Mouse (Mus musculus) lung, adult 2 months (tissue): ENCODE measurements around the gene Hist3h2a. TPM values are rescaled to one million over a fixed set of nuclear protein-coding genes. Genes with fewer than 3 reads are reported as not detected.

ENCODE experiments used
- DNase-seq: peaks from one replicate; pipeline ENCODE4 v3.0.0; 2022
- H3K4me1 ChIP-seq: fragments of 200-500 bp; 2 replicates; pipeline ENCODE4 v1.6.1; 2011; ENCODE audit warnings: low read length; ENCODE audit not compliant: control insufficient read depth, insufficient read depth
- H3K4me3 ChIP-seq: fragments of 200-500 bp; replicated peaks from 2 replicates; pipeline ENCODE3; 2011; ENCODE audit warnings: low read depth, mild to moderate bottlenecking, control low read depth, low read length; ENCODE audit errors: extremely low read depth
- CTCF ChIP-seq: fragments of 200-500 bp; IDR thresholded peaks from 2 replicates; pipeline ENCODE4 v1.5.1; 2011; ENCODE audit warnings: mild to moderate bottlenecking, low read length, control low read depth; ENCODE audit not compliant: insufficient read depth
- POLR2A ChIP-seq: fragments of 200-500 bp; IDR thresholded peaks from 2 replicates; pipeline ENCODE4 v1.6.1; 2011; ENCODE audit warnings: low read depth, mild to moderate bottlenecking, control low read depth, low read length, borderline replicate concordance; ENCODE audit errors: extremely low read depth
- WGBS: fragments of 180-500 bp; shearing (Covaris S2); methylation state at CpG from one replicate; pipeline ENCODE4 v1.1.7; 2018; 5-methylcytosine and 5-hydroxymethylcytosine counted together
- polyA plus RNA-seq: library from polyadenylated mRNA; depleted of rRNA; stranded (reverse); fragments of >200 nt; gene quantifications from 2 replicates; pipeline ENCODE4 v1.2.3, GENCODE M21; 2012

The Hist3h2a gene
- polyA plus RNA-seq, 1 experiment, result 19.7 TPM

GRCm38 (mm10) chr11:58927053-58927452, 27.4 kb upstream of the Hist3h2a start:
- Histone ChIP-seq H3K4me3 (no peak overlapping the region), H3K4me1 (no peaks in the 10 kb centered on the region)
- DNase-seq, result no peak
- TF ChIP-seq POLR2A, result no peak
- TF ChIP-seq CTCF, result no peak
- 43% methylated on average over 2 of the region's 2 CpGs for WGBS

- peak; percentile 64 for DNase-seq
- WGBS, result 4% methylated on average over 20 of the region's 20 CpGs
- peak overlapping the region; percentile 53 for H3K4me3 ChIP-seq
- TF ChIP-seq POLR2A (peak; percentile 51; the same call in 1 of the 2 replicates), CTCF (peak; percentile 58)
- H3K4me1 ChIP-seq, result no peaks in the 10 kb centered on the region
Observed at GRCm38 (mm10) chr11:58927790-58928651, 26.5 kb upstream of the Hist3h2a start.

GRCm38 (mm10) chr11:58929055-58929454, 25.4 kb upstream of the Hist3h2a start:
- 67% methylated on average over 4 of the region's 4 CpGs for WGBS
- no peak overlapping the region for H3K4me3 ChIP-seq
- no peaks in the 10 kb centered on the region for H3K4me1 ChIP-seq
- TF ChIP-seq CTCF (no peak), POLR2A (no peak)
- no peak for DNase-seq

- 49% methylated on average over 3 of the region's 3 CpGs for WGBS
- TF ChIP-seq POLR2A, result no peak
- no peak for TF ChIP-seq CTCF
- no peak for DNase-seq
- no peak overlapping the region for H3K4me3 ChIP-seq
- H3K4me1 ChIP-seq, result no peaks in the 10 kb centered on the region
Observed at GRCm38 (mm10) chr11:58929641-58930040, 24.8 kb upstream of the Hist3h2a start.

- H3K4me3 ChIP-seq, result no peak overlapping the region
- no peak for TF ChIP-seq POLR2A
- TF ChIP-seq CTCF, result no peak
- 97% methylated on average over 3 of the region's 3 CpGs for WGBS
- H3K4me1 ChIP-seq, result no peaks in the 10 kb centered on the region
- no peak for DNase-seq
Observed at GRCm38 (mm10) chr11:58930254-58930653, 24.2 kb upstream of the Hist3h2a start.

GRCm38 (mm10) chr11:58931576-58931975, 22.9 kb upstream of the Hist3h2a start:
- DNase-seq, result no peak
- no peaks in the 10 kb centered on the region for H3K4me1 ChIP-seq
- H3K4me3 ChIP-seq, result no peak overlapping the region
- WGBS, result 53% methylated on average over 4 of the region's 4 CpGs
- TF ChIP-seq CTCF (no peak), POLR2A (no peak)

- DNase-seq, result no peak
- 2% methylated on average over 13 of the region's 13 CpGs for WGBS
- Histone ChIP-seq H3K4me1 (peaks cover 8% of the 10 kb centered on the region), H3K4me3 (peak overlapping the region; percentile 85)
- TF ChIP-seq CTCF, result no peak
- TF ChIP-seq POLR2A, result no peak
Observed at GRCm38 (mm10) chr11:58937909-58938308, 16.6 kb upstream of the Hist3h2a start.

GRCm38 (mm10) chr11:58938322-58939087, 16.0 kb upstream of the Hist3h2a start, which contains the start of gene Rnf187:
TSS of gene Rnf187 (minus strand) at chr11:58938916.
- TF ChIP-seq POLR2A, result peak; percentile 94
- no peak for TF ChIP-seq CTCF
- DNase-seq, result peak; percentile 90
- WGBS, result under 1% methylated on average over 94 of the region's 95 CpGs

GRCm38 (mm10) chr11:58939088-58939439, 15.4 kb upstream of the Hist3h2a start:
- peaks cover 8% of the 10 kb centered on the region for H3K4me1 ChIP-seq
- no peak for DNase-seq
- H3K4me3 ChIP-seq, result no peak overlapping the region
- WGBS, result 19% methylated on average over 6 of the region's 6 CpGs
- no peak for TF ChIP-seq CTCF
- no peak for TF ChIP-seq POLR2A

More at GRCm38 (mm10) chr11:58938322-58939087, 16.0 kb upstream of the Hist3h2a start, which contains the start of gene Rnf187:
- H3K4me3 ChIP-seq, result peak within 1 kb of the TSS; percentile 85
- H3K4me1 ChIP-seq, result peaks cover 8% of the 10 kb centered on the region

GRCm38 (mm10) chr11:58944136-58944535, 10.3 kb upstream of the Hist3h2a start:
- WGBS, result 77% methylated on average over 5 of the region's 5 CpGs
- no peak for TF ChIP-seq POLR2A
- no peak for TF ChIP-seq CTCF
- Histone ChIP-seq H3K4me3 (no peak overlapping the region), H3K4me1 (no peaks in the 10 kb centered on the region)
- DNase-seq, result no peak
